Mouse (Mus musculus) intestine, embryonic 14.5 days (tissue): Measurements from ENCODE around the gene D5Ertd579e. TPM values are rescaled to one million over a fixed set of nuclear protein-coding genes. Genes with fewer than 3 reads are reported as not detected.

ENCODE experiments used
- ATAC-seq: fragments of 200-750 bp; cut with Nextera tagmentation; replicated peaks from 2 replicates; pipeline ENCODE4 v1.8.0; 2017; ENCODE audit warnings: low read depth, moderate number of reproducible peaks, moderate TSS enrichment, moderate library complexity; ENCODE audit not compliant: low FRiP score, low TSS enrichment
- DNase-seq: peaks from one replicate; pipeline ENCODE4 v3.0.0-alpha.2; 2018; ENCODE audit warnings: low spot score
- H3K27ac ChIP-seq: fragments of 300-500 bp; sonication (generic); 2 replicates; pipeline ENCODE4 v1.5.1; 2014; ENCODE audit warnings: low read depth, mild to moderate bottlenecking, control low read depth
- H3K27me3 ChIP-seq: fragments of 300-500 bp; sonication (generic); replicated peaks from 2 replicates; pipeline ENCODE4 v1.6.1; 2014; ENCODE audit warnings: low read length, control low read depth; ENCODE audit not compliant: control insufficient read depth, insufficient read depth
- H3K36me3 ChIP-seq: fragments of 300-500 bp; sonication (generic); 2 replicates; pipeline ENCODE4 v1.6.1; 2014; ENCODE audit warnings: low read length, control low read depth; ENCODE audit not compliant: control insufficient read depth, insufficient read depth
- H3K4me1 ChIP-seq: fragments of 300-500 bp; sonication (generic); replicated peaks from 2 replicates; pipeline ENCODE4 v1.6.1; 2014; ENCODE audit warnings: low read length, control low read depth, mixed read lengths; ENCODE audit not compliant: control insufficient read depth, insufficient read depth
- H3K4me2 ChIP-seq: fragments of 300-500 bp; sonication (generic); 2 replicates; pipeline ENCODE4 v1.6.1; 2014; ENCODE audit warnings: low read length
- H3K4me3 ChIP-seq: fragments of 300-500 bp; sonication (generic); 2 replicates; pipeline ENCODE4 v1.5.1; 2014; ENCODE audit warnings: low read depth, low read length, control low read depth, mixed read lengths
- H3K9ac ChIP-seq: fragments of 300-500 bp; sonication (generic); 2 replicates; pipeline ENCODE4 v1.6.1; 2014; ENCODE audit warnings: mild to moderate bottlenecking, low read length
- H3K9me3 ChIP-seq: fragments of 300-500 bp; sonication (generic); 2 replicates; pipeline ENCODE4 v1.6.1; 2016; ENCODE audit warnings: low read length, control low read depth; ENCODE audit not compliant: control insufficient read depth
- WGBS: fragments of 180-500 bp; shearing (Covaris S2); extraction: QIAGEN DNeasy Blood & Tissue Kit; methylation state at CpG from one replicate; pipeline ENCODE4 v1.1.7; 2014; 5-methylcytosine and 5-hydroxymethylcytosine counted together
- polyA plus RNA-seq: library from polyadenylated mRNA; unstranded; fragments of >200 nt; fragmentation: Nextera tagmentation; extraction: Ambion mirVana; gene quantifications from 2 replicates; pipeline ENCODE4 v1.2.1, GENCODE M21; 2014

Gene D5Ertd579e
- polyA plus RNA-seq, 1 experiment from 2014 or later = 25.8 TPM

DNA sequence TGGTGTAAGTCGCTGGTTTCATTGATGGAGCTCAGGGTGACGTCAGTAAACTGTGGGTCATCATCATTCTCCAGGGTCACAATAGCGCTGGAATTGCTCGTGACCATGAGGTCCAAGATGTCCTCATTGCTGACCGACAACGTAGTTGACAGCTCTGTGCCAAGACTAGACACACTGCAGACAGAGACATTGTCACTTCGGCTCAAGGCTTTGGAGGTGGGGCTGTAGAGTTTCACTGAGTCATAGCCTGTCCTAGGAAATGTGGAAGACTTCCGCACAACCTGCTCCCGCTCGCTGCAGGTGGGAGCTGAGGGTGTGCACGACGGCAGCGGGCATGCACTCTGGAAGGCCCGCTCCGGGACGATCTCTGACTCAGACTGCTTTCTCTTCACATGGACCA, 124.5 kb downstream of the D5Ertd579e start:
- 93% methylated on average over 16 of the region's 16 CpGs for WGBS
- Histone ChIP-seq H3K27me3 (no peaks in the 10 kb centered on the region), H3K27ac (no peak overlapping the region), H3K9me3 (no peaks in the 10 kb centered on the region), H3K4me3 (no peak overlapping the region), H3K4me1 (peaks cover 10% of the 10 kb centered on the region), H3K4me2 (no peak overlapping the region), H3K36me3 (peaks cover 9% of the 10 kb centered on the region; the same call in 1 of the 2 replicates), H3K9ac (no peak overlapping the region)
- DNase-seq = no peak
- ATAC-seq = no peak

DNA sequence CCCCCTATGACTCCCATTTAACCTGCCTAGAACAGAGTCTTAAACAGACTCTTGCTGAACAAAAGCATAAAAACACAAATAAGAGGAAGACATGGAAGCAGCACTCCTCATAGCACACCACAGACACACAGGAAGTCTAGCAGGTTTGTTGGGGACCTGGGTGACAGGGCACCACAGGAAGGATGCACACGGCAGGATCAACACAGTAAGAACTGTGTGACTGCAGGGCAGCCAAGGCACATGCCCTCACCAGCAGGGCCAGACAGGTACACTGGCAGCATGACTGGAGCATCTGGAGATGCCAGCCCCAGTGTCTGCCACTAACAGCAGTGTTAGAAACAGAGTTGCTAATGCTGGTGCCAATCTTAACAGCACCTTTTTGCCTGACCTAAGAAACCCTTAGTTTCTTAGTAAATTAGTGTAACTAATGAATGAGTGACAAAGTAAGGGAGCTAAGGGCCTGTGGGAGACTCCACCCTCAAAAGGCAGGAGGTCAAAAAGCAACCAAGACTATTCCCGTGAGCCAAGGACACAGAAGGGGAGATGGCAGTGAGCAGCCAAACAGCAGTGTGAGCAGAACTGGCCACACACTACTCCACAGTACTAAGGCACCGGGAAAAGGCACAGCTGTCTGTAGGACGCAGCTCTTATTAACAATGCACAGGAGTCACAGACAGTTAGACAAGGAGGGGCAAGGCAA, 125.1 kb downstream of the D5Ertd579e start:
- ATAC-seq = no peak
- no peak overlapping the region for H3K4me2 ChIP-seq
- DNase-seq = no peak
- peaks cover 10% of the 10 kb centered on the region for H3K4me1 ChIP-seq
- no peaks in the 10 kb centered on the region for H3K9me3 ChIP-seq
- 90% methylated on average over 4 of the region's 4 CpGs for WGBS
- H3K9ac ChIP-seq = no peak overlapping the region
- no peak overlapping the region for H3K27ac ChIP-seq
- peaks cover 9% of the 10 kb centered on the region; the same call in 1 of the 2 replicates for H3K36me3 ChIP-seq
- no peaks in the 10 kb centered on the region for H3K27me3 ChIP-seq
- no peak overlapping the region for H3K4me3 ChIP-seq

DNA sequence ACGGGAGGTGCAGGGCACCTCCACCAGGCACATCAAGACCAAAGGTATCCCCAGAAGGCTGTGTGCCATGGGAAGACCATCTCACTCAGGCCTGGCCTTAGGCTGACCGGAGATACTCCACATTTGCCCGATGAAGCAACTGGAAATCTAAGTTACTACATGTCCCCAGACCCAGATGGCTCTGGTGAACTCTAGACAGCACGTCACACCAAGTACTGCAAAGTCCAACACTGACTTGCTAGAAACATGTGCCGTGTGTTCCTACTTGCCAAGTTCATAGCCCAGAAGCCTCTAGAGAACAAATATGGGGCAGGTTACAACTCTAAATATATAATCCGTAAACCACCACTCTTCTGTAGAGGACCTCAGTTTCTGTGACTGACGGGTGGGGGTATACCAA, 125.7 kb downstream of the D5Ertd579e start:
- DNase-seq (no peak), ATAC-seq (no peak)
- Histone ChIP-seq H3K9me3 (no peaks in the 10 kb centered on the region), H3K36me3 (peaks cover 9% of the 10 kb centered on the region; the same call in 1 of the 2 replicates), H3K27ac (no peak overlapping the region), H3K4me2 (no peak overlapping the region), H3K4me3 (no peak overlapping the region), H3K4me1 (peaks cover 10% of the 10 kb centered on the region), H3K27me3 (no peaks in the 10 kb centered on the region), H3K9ac (no peak overlapping the region)
- WGBS = 95% methylated on average over 7 of the region's 7 CpGs

DNA sequence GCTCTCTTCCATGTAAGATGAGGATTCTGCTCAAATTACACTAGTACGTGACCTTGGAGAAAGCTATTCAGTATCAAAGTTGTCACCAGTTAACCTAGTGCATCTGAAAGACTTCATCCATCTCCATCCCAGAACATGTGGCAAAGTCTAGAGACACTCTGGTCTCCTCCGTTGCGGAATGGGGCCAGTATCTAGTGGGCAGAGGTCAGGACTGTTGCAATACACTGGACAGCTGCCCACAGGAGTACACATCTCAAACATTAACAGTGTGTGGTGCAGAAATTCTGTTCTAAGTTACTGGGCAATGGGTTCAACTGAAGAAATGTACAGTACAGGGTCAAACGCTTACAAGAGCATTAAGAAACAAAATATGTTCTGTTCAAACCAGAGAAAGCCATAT, 127.7 kb downstream of the D5Ertd579e start:
- 82% methylated on average over 4 of the region's 4 CpGs for WGBS
- no peaks in the 10 kb centered on the region for H3K9me3 ChIP-seq
- peaks cover 9% of the 10 kb centered on the region; the same call in 1 of the 2 replicates for H3K36me3 ChIP-seq
- H3K4me3 ChIP-seq = no peak overlapping the region
- no peak for DNase-seq
- no peak overlapping the region for H3K9ac ChIP-seq
- H3K27me3 ChIP-seq = no peaks in the 10 kb centered on the region
- no peak overlapping the region for H3K27ac ChIP-seq
- H3K4me1 ChIP-seq = no peaks in the 10 kb centered on the region
- ATAC-seq = no peak
- H3K4me2 ChIP-seq = no peak overlapping the region

DNA sequence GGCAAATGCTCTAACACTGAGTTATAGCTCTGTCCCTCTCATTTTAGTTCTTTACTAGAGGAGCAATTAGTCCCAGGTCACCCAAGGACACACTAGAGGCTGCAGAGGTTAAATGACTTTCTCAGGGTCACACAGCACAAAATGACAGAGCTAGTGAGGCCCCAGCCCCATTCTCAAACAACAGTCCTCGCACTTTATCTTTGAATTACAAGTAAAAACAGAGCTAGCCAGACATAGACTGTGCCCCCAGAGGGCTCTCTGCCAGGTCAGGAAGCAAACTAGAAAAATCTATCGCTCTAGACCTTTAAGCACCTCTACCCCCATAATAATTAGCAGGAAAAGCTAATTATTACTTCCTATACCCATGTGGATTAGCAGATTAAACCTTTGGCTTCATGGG, 128.2 kb downstream of the D5Ertd579e start:
- Histone ChIP-seq H3K27me3 (no peaks in the 10 kb centered on the region), H3K9ac (no peak overlapping the region), H3K4me2 (no peak overlapping the region), H3K36me3 (peaks cover 9% of the 10 kb centered on the region; the same call in 1 of the 2 replicates), H3K27ac (no peak overlapping the region), H3K4me3 (no peak overlapping the region), H3K4me1 (no peaks in the 10 kb centered on the region), H3K9me3 (no peaks in the 10 kb centered on the region)
- DNase-seq (no peak), ATAC-seq (no peak)
- WGBS = 65% methylated on average over 2 of the region's 2 CpGs

DNA sequence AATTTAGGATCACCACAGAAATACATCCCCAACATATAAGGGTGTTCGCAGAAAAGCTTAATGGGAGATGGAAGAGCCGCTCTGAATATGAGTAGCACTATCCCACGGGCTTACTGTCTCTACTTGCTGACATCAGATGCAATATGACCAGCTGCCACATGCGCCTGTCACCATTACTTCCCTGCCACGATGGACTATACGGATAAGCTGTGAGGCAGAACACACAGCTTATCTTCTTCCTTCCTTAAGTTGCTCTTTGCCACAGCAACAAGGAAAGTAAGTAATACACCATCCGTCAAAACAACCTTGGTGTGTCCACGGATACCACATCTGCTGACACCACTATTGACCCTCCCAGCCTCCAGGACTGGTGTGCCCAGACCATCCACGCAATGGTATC, 131.3 kb downstream of the D5Ertd579e start:
- Histone ChIP-seq H3K4me3 (no peak overlapping the region), H3K9me3 (no peaks in the 10 kb centered on the region), H3K4me1 (peaks cover 11% of the 10 kb centered on the region), H3K36me3 (no peaks in the 10 kb centered on the region), H3K9ac (no peak overlapping the region), H3K4me2 (no peak overlapping the region), H3K27ac (no peak overlapping the region), H3K27me3 (no peaks in the 10 kb centered on the region)
- 83% methylated on average over 9 of the region's 9 CpGs for WGBS
- DNase-seq (no peak), ATAC-seq (no peak)

DNA sequence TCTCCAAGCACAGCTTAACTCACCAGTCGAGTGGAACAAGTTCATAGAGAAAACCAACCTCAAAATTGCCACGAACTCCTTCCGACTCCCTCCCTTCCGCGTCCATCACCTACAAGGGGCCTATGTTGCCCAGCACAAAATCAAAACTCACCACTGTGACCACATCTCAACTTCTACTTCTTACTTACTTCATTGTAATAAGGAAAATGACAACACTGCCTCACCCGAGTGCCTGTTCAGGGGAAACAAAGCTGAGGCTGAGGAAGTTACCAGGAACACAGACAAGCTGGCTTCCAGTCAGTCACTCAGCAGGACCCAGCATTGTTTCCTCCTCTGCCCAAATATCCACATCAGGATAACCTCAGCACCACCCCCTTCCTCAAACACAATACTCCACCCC, 132.1 kb downstream of the D5Ertd579e start:
- Histone ChIP-seq H3K4me2 (no peak overlapping the region), H3K27ac (no peak overlapping the region), H3K4me3 (no peak overlapping the region), H3K27me3 (no peaks in the 10 kb centered on the region), H3K36me3 (no peaks in the 10 kb centered on the region), H3K4me1 (peaks cover 12% of the 10 kb centered on the region), H3K9me3 (no peaks in the 10 kb centered on the region), H3K9ac (no peak overlapping the region)
- DNase-seq = no peak
- ATAC-seq = no peak
- WGBS = 90% methylated on average over 6 of the region's 6 CpGs

DNA sequence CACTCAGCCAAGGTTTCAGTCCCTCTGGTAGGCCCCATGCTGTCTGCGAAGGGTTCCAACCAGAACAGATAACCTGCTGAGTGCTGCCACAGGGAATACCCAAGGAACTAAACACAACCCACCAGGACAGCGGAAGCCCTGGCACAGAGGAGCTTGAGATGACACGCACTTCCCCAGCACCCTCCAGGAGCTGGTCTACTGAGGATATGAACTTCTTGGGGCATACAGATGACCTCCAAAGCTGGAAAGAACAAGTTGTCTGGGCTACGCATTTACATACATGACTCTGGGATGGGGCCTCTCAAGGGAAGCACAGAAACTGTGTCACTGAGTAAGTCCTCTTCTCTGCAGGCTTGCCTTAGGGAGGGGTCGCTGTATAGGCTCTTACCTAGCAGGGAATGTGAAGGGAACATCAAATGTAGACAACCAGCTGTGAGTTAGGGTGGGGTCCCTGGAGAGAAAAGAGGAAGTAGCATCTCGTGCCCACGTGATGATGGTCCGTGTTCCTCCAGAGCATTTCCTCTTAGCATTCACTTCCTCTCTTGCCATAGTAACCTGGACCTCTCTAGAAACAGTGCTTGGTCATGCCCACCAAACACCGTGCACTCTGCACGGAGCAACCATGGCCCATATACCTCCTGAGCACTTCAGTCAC, 132.9 kb downstream of the D5Ertd579e start:
- Histone ChIP-seq H3K9me3 (no peaks in the 10 kb centered on the region), H3K4me1 (peaks cover 20% of the 10 kb centered on the region), H3K9ac (no peak overlapping the region), H3K27me3 (no peaks in the 10 kb centered on the region), H3K4me2 (no peak overlapping the region), H3K36me3 (no peaks in the 10 kb centered on the region), H3K4me3 (no peak overlapping the region), H3K27ac (no peak overlapping the region)
- DNase-seq (no peak), ATAC-seq (no peak)
- 88% methylated on average over 10 of the region's 10 CpGs for WGBS

DNA sequence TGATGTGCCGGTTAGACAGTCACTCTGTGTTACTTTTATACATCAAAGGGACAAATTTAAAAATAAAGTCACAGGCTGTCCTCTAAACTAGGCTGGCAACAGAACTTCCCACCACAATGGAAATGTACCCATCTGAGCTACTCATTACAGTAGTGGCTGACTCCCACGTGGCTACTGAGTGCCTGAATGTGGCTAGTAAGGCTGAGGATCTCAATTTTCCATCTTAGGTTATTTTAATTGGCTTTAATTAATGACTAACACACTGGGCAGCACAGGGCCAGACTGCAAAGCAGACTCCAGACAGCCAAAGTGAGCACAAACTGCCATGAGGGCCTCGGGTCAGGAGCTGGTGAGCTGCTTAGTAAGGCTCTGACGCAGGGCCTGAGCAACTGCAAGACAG, 134.3 kb downstream of the D5Ertd579e start:
- no peak for ATAC-seq
- H3K36me3 ChIP-seq = no peaks in the 10 kb centered on the region
- no peak overlapping the region for H3K9ac ChIP-seq
- H3K27ac ChIP-seq = no peak overlapping the region
- no peak overlapping the region for H3K4me3 ChIP-seq
- no peak for DNase-seq
- 82% methylated on average over 4 of the region's 4 CpGs for WGBS
- peaks cover 25% of the 10 kb centered on the region for H3K4me1 ChIP-seq
- H3K27me3 ChIP-seq = no peaks in the 10 kb centered on the region
- no peak overlapping the region for H3K4me2 ChIP-seq
- H3K9me3 ChIP-seq = no peaks in the 10 kb centered on the region
